Mouse (Mus musculus) neural tube, embryonic 10.5 days (tissue): ENCODE data around the gene Nrn1.

ENCODE experiments used
- DNase-seq: peaks from one replicate; pipeline ENCODE4 v3.0.0-alpha.2; 2017; ENCODE audit warnings: low spot score; ENCODE audit errors: extremely low spot score

Gene Nrn1

GRCm38 (mm10) chr13:36724533-36725470 is 10.1 kb downstream of the Nrn1 start:
- peak; percentile 68 for DNase-seq

GRCm38 (mm10) chr13:36723726-36724300 is 11.1 kb downstream of the Nrn1 start:
- peak; percentile 45 for DNase-seq

GRCm38 (mm10) chr13:36722309-36722708 is 12.6 kb downstream of the Nrn1 start:
- DNase-seq = no peak

- no peak for DNase-seq
Measured at GRCm38 (mm10) chr13:36720297-36721017, 14.5 kb downstream of the Nrn1 start.

- no peak for DNase-seq
Measured at GRCm38 (mm10) chr13:36717376-36717775, 17.6 kb downstream of the Nrn1 start.

GRCm38 (mm10) chr13:36716708-36717107 is 18.2 kb downstream of the Nrn1 start:
- no peak for DNase-seq

- no peak for DNase-seq
Measured at GRCm38 (mm10) chr13:36714101-36714500, 20.8 kb downstream of the Nrn1 start.

- DNase-seq = no peak
Measured at GRCm38 (mm10) chr13:36707088-36707690, 27.7 kb downstream of the Nrn1 start.

GRCm38 (mm10) chr13:36696351-36696771 is 38.6 kb downstream of the Nrn1 start:
- DNase-seq = no peak

GRCm38 (mm10) chr13:36695516-36696201 is 39.3 kb downstream of the Nrn1 start:
- DNase-seq = no peak

GRCm38 (mm10) chr13:36683581-36683980 is 51.4 kb downstream of the Nrn1 start:
- DNase-seq = no peak

- no peak for DNase-seq
Measured at GRCm38 (mm10) chr13:36680690-36681355, 54.1 kb downstream of the Nrn1 start.

- no peak for DNase-seq
Measured at GRCm38 (mm10) chr13:36679345-36679744, 55.6 kb downstream of the Nrn1 start.
